Mouse (Mus musculus) intestine, embryonic 16.5 days (tissue): ENCODE data around the gene Ak5. TPM values are rescaled to one million over a fixed set of nuclear protein-coding genes. Genes with fewer than 3 reads are reported as not detected.
"Not testable (repeated sequence)": the region's sequence is repeated elsewhere in the genome, so short reads cannot be mapped to it uniquely, and the experiment has no call there.

Experiments
- ATAC-seq: fragments of 200-750 bp; cut with Nextera tagmentation; 2 replicates; pipeline ENCODE4 v1.8.0; 2017; ENCODE audit warnings: moderate TSS enrichment, moderate library complexity
- H3K27ac ChIP-seq: fragments of 300-500 bp; sonication (generic); 2 replicates; pipeline ENCODE4 v1.5.1; 2014; ENCODE audit warnings: mild to moderate bottlenecking, low read length
- H3K27me3 ChIP-seq: fragments of 300-500 bp; sonication (generic); replicated peaks from 2 replicates; pipeline ENCODE4 v1.6.1; 2014; ENCODE audit warnings: low read length, control low read depth, mixed read lengths; ENCODE audit not compliant: control insufficient read depth, insufficient read depth
- H3K36me3 ChIP-seq: fragments of 300-500 bp; sonication (generic); 2 replicates; pipeline ENCODE4 v1.6.1; 2014; ENCODE audit warnings: low read length, control low read depth; ENCODE audit not compliant: control insufficient read depth, insufficient read depth
- H3K4me1 ChIP-seq: fragments of 300-500 bp; sonication (generic); 2 replicates; pipeline ENCODE4 v1.6.1; 2014; ENCODE audit warnings: low read length, control low read depth, mixed read lengths; ENCODE audit not compliant: control insufficient read depth, insufficient read depth
- H3K4me2 ChIP-seq: fragments of 300-500 bp; sonication (generic); 2 replicates; pipeline ENCODE4 v1.6.1; 2014; ENCODE audit warnings: low read depth, low read length, control low read depth
- H3K4me3 ChIP-seq: fragments of 300-500 bp; sonication (generic); 2 replicates; pipeline ENCODE4 v1.5.1; 2014; ENCODE audit warnings: mild to moderate bottlenecking, low read length
- H3K9ac ChIP-seq: fragments of 300-500 bp; sonication (generic); 2 replicates; pipeline ENCODE4 v1.6.1; 2014; ENCODE audit warnings: low read depth, low read length
- H3K9me3 ChIP-seq: fragments of 300-500 bp; sonication (generic); 2 replicates; pipeline ENCODE4 v1.6.1; 2016; ENCODE audit warnings: low read length, control low read depth; ENCODE audit not compliant: control insufficient read depth
- WGBS: fragments of 180-500 bp; shearing (Covaris S2); extraction: QIAGEN DNeasy Blood & Tissue Kit; methylation state at CpG from one replicate; pipeline ENCODE4 v1.1.7; 2014; 5-methylcytosine and 5-hydroxymethylcytosine counted together
- polyA plus RNA-seq: library from polyadenylated mRNA; unstranded; fragments of >200 nt; fragmentation: Nextera tagmentation; extraction: Ambion mirVana; gene quantifications from 2 replicates; pipeline ENCODE4 v1.2.1, GENCODE M21; 2015

Gene Ak5
- polyA plus RNA-seq, 1 experiment from 2014 or later: 0.99 TPM

- no peak overlapping the region for H3K27ac ChIP-seq
- 0 out of 2 replicates have a peak, but pooled peaks cover 2% of the 10 kb centered on the region for H3K4me1 ChIP-seq
- no peak overlapping the region for H3K9ac ChIP-seq
- H3K4me2 ChIP-seq: no peak overlapping the region
- H3K4me3 ChIP-seq: no peak overlapping the region
- no peaks in the 10 kb centered on the region for H3K27me3 ChIP-seq
- ATAC-seq: no peak
- no peaks in the 10 kb centered on the region for H3K9me3 ChIP-seq
- WGBS: 76% methylated on average over 7 of the region's 7 CpGs
- no peaks in the 10 kb centered on the region for H3K36me3 ChIP-seq
These were observed 71.6 kb downstream of the Ak5 start for GRCm38 (mm10) chr3:152596406-152597050.

DNA sequence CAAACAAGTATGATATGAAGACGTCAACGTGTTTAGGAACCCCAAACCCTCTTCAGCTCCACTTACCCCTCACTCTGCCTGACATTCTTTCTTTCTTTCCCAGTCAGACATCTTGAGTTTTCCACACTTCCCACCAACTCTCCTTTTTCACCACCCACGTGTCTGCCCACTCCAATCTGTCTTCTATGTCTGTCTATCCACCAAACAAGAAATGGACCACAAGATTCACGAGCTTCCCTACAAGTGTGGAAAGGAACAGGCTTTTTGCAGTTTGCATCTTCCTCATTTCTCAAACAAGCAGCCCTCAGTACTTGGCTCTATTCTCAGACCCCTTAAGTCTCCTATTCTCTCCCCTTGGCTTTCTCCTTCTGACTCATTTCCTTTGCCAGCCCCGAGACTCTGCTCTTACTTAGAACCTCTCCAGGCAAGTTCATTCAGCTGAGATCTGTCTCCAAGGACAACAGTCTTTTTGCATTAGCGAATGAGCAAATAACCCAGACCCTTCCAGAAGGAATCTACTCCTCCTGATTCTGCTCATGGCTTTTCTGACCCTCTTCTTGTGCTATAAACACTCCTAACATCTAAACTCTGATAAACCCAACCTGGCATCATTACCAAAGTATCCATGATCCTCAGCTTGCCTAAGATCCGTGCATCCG lies 75.3 kb downstream of the Ak5 start:
- Histone ChIP-seq H3K9me3 (no peaks in the 10 kb centered on the region), H3K4me2 (no peak overlapping the region), H3K9ac (no peak overlapping the region), H3K4me3 (no peak overlapping the region), H3K4me1 (0 out of 2 replicates have a peak, but pooled peaks cover 2% of the 10 kb centered on the region), H3K27me3 (no peaks in the 10 kb centered on the region), H3K27ac (no peak overlapping the region), H3K36me3 (no peaks in the 10 kb centered on the region)
- 46% methylated on average over 8 of the region's 8 CpGs for WGBS
- ATAC-seq: no peak

DNA sequence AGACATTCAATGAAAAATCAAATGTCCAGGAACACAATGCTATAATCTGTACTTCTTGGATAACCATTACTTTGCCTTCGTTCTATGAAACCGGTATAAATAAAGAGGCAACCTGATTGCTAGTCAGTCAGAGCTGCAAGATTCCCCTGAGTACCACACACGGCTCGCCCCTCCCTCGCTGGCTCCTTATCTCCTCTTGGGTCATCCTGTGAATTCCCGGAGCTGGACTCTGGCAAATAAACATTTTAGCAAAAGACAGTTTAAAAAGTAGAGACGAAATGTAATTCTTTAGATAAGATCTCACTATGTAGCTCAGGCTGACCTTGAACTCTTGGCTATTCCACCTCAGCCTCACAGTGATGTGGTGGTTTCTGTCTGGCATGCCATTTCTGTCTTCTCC lies 77.7 kb downstream of the Ak5 start:
- ATAC-seq: no peak
- Histone ChIP-seq H3K36me3 (no peaks in the 10 kb centered on the region), H3K4me1 (0 out of 2 replicates have a peak, but pooled peaks cover 2% of the 10 kb centered on the region), H3K9ac (no peak overlapping the region), H3K27me3 (no peaks in the 10 kb centered on the region), H3K9me3 (no peaks in the 10 kb centered on the region), H3K4me3 (no peak overlapping the region), H3K4me2 (no peak overlapping the region), H3K27ac (no peak overlapping the region)
- 38% methylated on average over 7 of the region's 7 CpGs for WGBS

- not testable (repeated sequence) for H3K36me3 ChIP-seq, H3K27me3 ChIP-seq, H3K4me3 ChIP-seq, H3K9ac ChIP-seq, H3K9me3 ChIP-seq, H3K27ac ChIP-seq, H3K4me2 ChIP-seq, ATAC-seq, H3K4me1 ChIP-seq
- 79% methylated on average over 3 of the region's 3 CpGs for WGBS
These were observed 79.1 kb downstream of the Ak5 start for GRCm38 (mm10) chr3:152589101-152589500.

DNA sequence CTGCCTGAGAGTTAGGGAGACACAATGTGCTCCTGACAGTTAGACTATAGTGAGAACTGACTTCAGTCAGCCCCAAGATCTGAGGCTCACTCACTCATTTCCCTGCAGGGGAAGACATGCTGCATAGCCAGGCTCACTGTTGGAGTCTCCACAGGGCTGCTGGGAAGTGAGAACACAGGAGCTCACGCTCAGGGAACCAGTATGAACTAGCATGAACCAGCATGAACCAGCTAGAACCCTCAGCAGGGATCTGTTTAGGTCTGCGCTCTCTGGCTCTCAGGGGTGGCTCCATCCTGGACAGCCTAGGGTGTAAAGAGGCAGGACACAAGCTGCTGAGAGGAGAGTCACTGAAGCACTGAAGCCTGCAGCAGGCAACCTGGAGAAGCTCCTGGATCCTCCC lies 81.2 kb downstream of the Ak5 start:
- Histone ChIP-seq H3K9me3 (no peaks in the 10 kb centered on the region), H3K27ac (no peak overlapping the region), H3K4me2 (no peak overlapping the region), H3K4me1 (no peaks in the 10 kb centered on the region), H3K9ac (no peak overlapping the region), H3K36me3 (no peaks in the 10 kb centered on the region), H3K4me3 (no peak overlapping the region), H3K27me3 (no peaks in the 10 kb centered on the region)
- no peak for ATAC-seq
- 81% methylated on average over 2 of the region's 2 CpGs for WGBS

DNA sequence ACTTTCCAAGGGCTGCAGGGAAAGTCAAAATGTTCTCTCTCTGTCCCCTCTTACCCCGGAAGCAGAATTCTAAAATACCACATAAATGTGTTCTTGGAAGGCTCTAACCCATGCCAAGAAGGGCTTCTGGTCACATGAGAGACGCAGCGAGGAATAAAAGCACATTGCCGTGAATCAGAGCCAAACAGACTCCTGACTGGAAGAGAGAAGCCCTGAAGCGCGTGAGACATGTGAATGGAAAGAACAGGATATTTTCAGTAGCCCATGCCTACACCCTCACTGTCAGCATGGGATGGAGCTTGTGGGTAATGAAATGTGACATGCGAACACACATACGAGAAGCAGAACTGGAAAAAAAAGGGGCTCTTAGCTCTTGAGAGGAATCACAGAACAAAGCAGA lies 82.0 kb downstream of the Ak5 start:
- H3K4me2 ChIP-seq: no peak overlapping the region
- no peak for ATAC-seq
- H3K27ac ChIP-seq: no peak overlapping the region
- H3K9me3 ChIP-seq: no peaks in the 10 kb centered on the region
- WGBS: 67% methylated on average over 8 of the region's 8 CpGs
- no peaks in the 10 kb centered on the region for H3K4me1 ChIP-seq
- no peak overlapping the region for H3K4me3 ChIP-seq
- no peaks in the 10 kb centered on the region for H3K27me3 ChIP-seq
- H3K36me3 ChIP-seq: no peaks in the 10 kb centered on the region
- H3K9ac ChIP-seq: no peak overlapping the region

DNA sequence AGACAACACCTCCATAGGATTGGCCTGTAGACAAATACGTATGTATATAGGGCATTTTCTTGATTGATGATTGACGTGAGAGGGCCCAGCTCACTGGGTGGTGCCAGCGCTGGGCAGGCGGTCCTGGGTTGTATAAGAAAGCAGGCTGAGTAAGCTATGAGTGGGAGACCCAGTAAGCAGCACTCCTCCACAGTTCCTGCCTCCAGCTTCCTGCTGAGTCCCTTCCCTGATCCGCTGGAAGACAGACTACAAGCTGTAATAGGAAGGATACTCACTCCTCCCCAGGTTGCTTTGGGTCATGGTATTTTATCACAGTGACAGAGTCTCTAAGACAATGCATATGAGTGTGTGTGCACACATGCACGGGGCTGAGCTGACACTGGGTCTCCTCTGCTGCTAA lies 82.6 kb downstream of the Ak5 start:
- no peaks in the 10 kb centered on the region for H3K36me3 ChIP-seq
- H3K9ac ChIP-seq: no peak overlapping the region
- H3K4me3 ChIP-seq: no peak overlapping the region
- no peak for ATAC-seq
- no peaks in the 10 kb centered on the region for H3K4me1 ChIP-seq
- H3K27ac ChIP-seq: no peak overlapping the region
- WGBS: 70% methylated on average over 6 of the region's 6 CpGs
- H3K9me3 ChIP-seq: no peaks in the 10 kb centered on the region
- no peak overlapping the region for H3K4me2 ChIP-seq
- H3K27me3 ChIP-seq: no peaks in the 10 kb centered on the region

GRCm38 (mm10) chr3:152583033-152583432 lies 85.1 kb downstream of the Ak5 start:
- Histone ChIP-seq H3K4me3 (no peak overlapping the region), H3K9ac (no peak overlapping the region)
- no peak for ATAC-seq

DNA sequence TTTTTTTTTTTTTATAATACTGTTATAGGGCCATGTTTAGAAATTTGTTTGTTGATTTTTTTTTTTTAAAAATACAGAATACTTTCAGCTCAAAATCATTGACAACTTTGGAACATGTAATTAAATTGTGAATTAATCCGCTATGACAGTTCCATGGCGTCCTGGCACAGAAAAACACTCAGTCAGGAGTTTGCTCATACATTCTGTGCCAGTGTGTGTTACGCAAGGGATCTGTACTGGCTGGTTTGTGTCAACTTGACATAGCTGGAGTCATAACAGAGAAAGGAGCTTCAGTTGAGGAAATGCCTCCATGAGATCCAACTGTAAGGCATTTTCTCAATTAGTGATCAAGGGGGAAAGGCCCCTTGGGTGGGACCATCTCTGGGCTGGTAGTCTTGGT lies 86.3 kb downstream of the Ak5 start:
- not testable (repeated sequence) for ATAC-seq, H3K9me3 ChIP-seq, H3K27ac ChIP-seq, H3K27me3 ChIP-seq, H3K4me2 ChIP-seq, H3K9ac ChIP-seq, H3K36me3 ChIP-seq, H3K4me3 ChIP-seq, H3K4me1 ChIP-seq
- WGBS: 81% methylated on average over 3 of the region's 3 CpGs

More at GRCm38 (mm10) chr3:152583033-152583432, 85.1 kb downstream of the Ak5 start:
- no peaks in the 10 kb centered on the region for H3K4me1 ChIP-seq
- H3K36me3 ChIP-seq: no peaks in the 10 kb centered on the region
- H3K27me3 ChIP-seq: no peaks in the 10 kb centered on the region
- no peaks in the 10 kb centered on the region for H3K9me3 ChIP-seq
- no peak overlapping the region for H3K27ac ChIP-seq
- no peak overlapping the region for H3K4me2 ChIP-seq
